Mouse (Mus musculus): ENCODE measurements around the gene Lgals4. TPM values are rescaled to one million over a fixed set of nuclear protein-coding genes. Genes with fewer than 3 reads are reported as not detected.
"Not testable (repeated sequence)": the region's sequence is repeated elsewhere in the genome, so short reads cannot be mapped to it uniquely, and the experiment has no call there.

The Lgals4 gene
- polyA plus RNA-seq, 1 experiment from 2014 or later, result 737 TPM

GRCm38 (mm10) chr7:28881199-28881598 is 47.5 kb downstream of the Lgals4 start, which contains the start of gene Capn12:
Gene Capn12 (plus strand): TSS chr7:28881422.
- Histone ChIP-seq H3K4me2 (ENCODE audit: low read length) (no peak within 1 kb of the TSS), H3K36me3 (ENCODE audit: control insufficient read depth, insufficient read depth, low read length) (no peaks in the 10 kb centered on the region)

GRCm38 (mm10) chr7:28883039-28883438 is 49.4 kb downstream of the Lgals4 start:
- Histone ChIP-seq H3K4me3 (ENCODE audit: low read depth, low read length) (no peak overlapping the region), H3K9ac (ENCODE audit: low read length) (no peak overlapping the region), H3K27ac (ENCODE audit: low read depth) (no peak overlapping the region), H3K9me3 (ENCODE audit: control insufficient read depth, low read length) (no peaks in the 10 kb centered on the region), H3K4me1 (replicated peaks; ENCODE audit: control insufficient read depth, insufficient read depth, low read length) (no peaks in the 10 kb centered on the region), H3K27me3 (replicated peaks; ENCODE audit: control insufficient read depth, insufficient read depth, low read length) (peaks cover 8% of the 10 kb centered on the region), H3K36me3 (ENCODE audit: control insufficient read depth, insufficient read depth, low read length) (no peaks in the 10 kb centered on the region), H3K4me2 (ENCODE audit: low read length) (no peak overlapping the region)
- WGBS, result 77% methylated on average over 11 of the region's 11 CpGs
- DNase-seq (ENCODE audit: low spot score), result no peak
- no peak for ATAC-seq (replicated peaks; ENCODE audit: low FRiP score, low TSS enrichment, low read depth)

More at GRCm38 (mm10) chr7:28881199-28881598, 47.5 kb downstream of the Lgals4 start, which contains the start of gene Capn12:
- Histone ChIP-seq H3K27ac (ENCODE audit: low read depth) (no peak within 1 kb of the TSS), H3K27me3 (replicated peaks; ENCODE audit: control insufficient read depth, insufficient read depth, low read length) (no peaks in the 10 kb centered on the region), H3K9me3 (ENCODE audit: control insufficient read depth, low read length) (no peaks in the 10 kb centered on the region), H3K4me3 (ENCODE audit: low read depth, low read length) (no peak within 1 kb of the TSS), H3K9ac (ENCODE audit: low read length) (no peak within 1 kb of the TSS), H3K4me1 (replicated peaks; ENCODE audit: control insufficient read depth, insufficient read depth, low read length) (no peaks in the 10 kb centered on the region)
- 39% methylated on average over 13 of the region's 13 CpGs for WGBS
- no peak for DNase-seq (ENCODE audit: low spot score)
- 0 out of 2 replicates have a peak, but pooled peaks have one; percentile 17 for ATAC-seq (replicated peaks; ENCODE audit: low FRiP score, low TSS enrichment, low read depth)

- WGBS, result 85% methylated on average over 3 of the region's 4 CpGs
- not testable (repeated sequence) for H3K27ac ChIP-seq (ENCODE audit: low read depth); H3K4me1 ChIP-seq (replicated peaks; ENCODE audit: control insufficient read depth, insufficient read depth, low read length); H3K9ac ChIP-seq (ENCODE audit: low read length); H3K36me3 ChIP-seq (ENCODE audit: control insufficient read depth, insufficient read depth, low read length); H3K4me3 ChIP-seq (ENCODE audit: low read depth, low read length); H3K4me2 ChIP-seq (ENCODE audit: low read length); ATAC-seq (replicated peaks; ENCODE audit: low FRiP score, low TSS enrichment, low read depth); DNase-seq (ENCODE audit: low spot score); H3K9me3 ChIP-seq (ENCODE audit: control insufficient read depth, low read length)
- peaks cover 14% of the 10 kb centered on the region for H3K27me3 ChIP-seq (replicated peaks; ENCODE audit: control insufficient read depth, insufficient read depth, low read length)
Measured at GRCm38 (mm10) chr7:28883704-28884103, 50.0 kb downstream of the Lgals4 start.

GRCm38 (mm10) chr7:28886486-28886885 is 52.8 kb downstream of the Lgals4 start:
- DNase-seq (ENCODE audit: low spot score) (no peak), ATAC-seq (replicated peaks; ENCODE audit: low FRiP score, low TSS enrichment, low read depth) (no peak)
- Histone ChIP-seq H3K27me3 (replicated peaks; ENCODE audit: control insufficient read depth, insufficient read depth, low read length) (peaks cover 30% of the 10 kb centered on the region), H3K4me1 (replicated peaks; ENCODE audit: control insufficient read depth, insufficient read depth, low read length) (peaks cover 4% of the 10 kb centered on the region; the same call in 1 of the 2 replicates), H3K27ac (ENCODE audit: low read depth) (no peak overlapping the region), H3K9ac (ENCODE audit: low read length) (no peak overlapping the region), H3K4me3 (ENCODE audit: low read depth, low read length) (no peak overlapping the region), H3K4me2 (ENCODE audit: low read length) (no peak overlapping the region), H3K9me3 (ENCODE audit: control insufficient read depth, low read length) (no peaks in the 10 kb centered on the region), H3K36me3 (ENCODE audit: control insufficient read depth, insufficient read depth, low read length) (peaks cover 6% of the 10 kb centered on the region; the same call in 1 of the 2 replicates)
- WGBS, result 26% methylated on average over 14 of the region's 14 CpGs

GRCm38 (mm10) chr7:28888701-28889161 is 55.1 kb downstream of the Lgals4 start:
- no peak overlapping the region for H3K27ac ChIP-seq (ENCODE audit: low read depth)
- H3K27me3 ChIP-seq (replicated peaks; ENCODE audit: control insufficient read depth, insufficient read depth, low read length), result peaks cover 30% of the 10 kb centered on the region
- peak; percentile 64 for DNase-seq (ENCODE audit: low spot score)
- 4% methylated on average over 26 of the region's 27 CpGs for WGBS
- H3K9me3 ChIP-seq (ENCODE audit: control insufficient read depth, low read length), result no peaks in the 10 kb centered on the region
- H3K4me2 ChIP-seq (ENCODE audit: low read length), result peak overlapping the region; percentile 45
- peak overlapping the region; percentile 25 for H3K4me3 ChIP-seq (ENCODE audit: low read depth, low read length)
- peaks cover 4% of the 10 kb centered on the region; the same call in 1 of the 2 replicates for H3K4me1 ChIP-seq (replicated peaks; ENCODE audit: control insufficient read depth, insufficient read depth, low read length)
- peak; percentile 17; the same call in 1 of the 2 replicates for ATAC-seq (replicated peaks; ENCODE audit: low FRiP score, low TSS enrichment, low read depth)
- no peak overlapping the region; the same call in 1 of the 2 replicates for H3K9ac ChIP-seq (ENCODE audit: low read length)
- H3K36me3 ChIP-seq (ENCODE audit: control insufficient read depth, insufficient read depth, low read length), result peaks cover 28% of the 10 kb centered on the region

Other genes starting within 250 kb of the Lgals4 start
- gene Samd4b, start 235.7 kb upstream of the Lgals4 start, polyA plus RNA-seq (2014; fragmentation: Nextera tagmentation; extraction: Ambion mirVana), result 26.7 and 27.7 TPM in 2 replicates
- gene Pak4, start 235.7 kb upstream of the Lgals4 start, polyA plus RNA-seq (2014; fragmentation: Nextera tagmentation; extraction: Ambion mirVana), result 50.2 and 50.8 TPM in 2 replicates
- gene Acp7, start 202.5 kb upstream of the Lgals4 start, polyA plus RNA-seq (2014; fragmentation: Nextera tagmentation; extraction: Ambion mirVana), result not detected in 2 replicates
- 2.8 and 3.8 TPM in 2 replicates for gene Fbxo27, start 141.0 kb upstream of the Lgals4 start, polyA plus RNA-seq (2014; fragmentation: Nextera tagmentation; extraction: Ambion mirVana)
- gene Fbxo17, start 117.0 kb upstream of the Lgals4 start, polyA plus RNA-seq (2014; fragmentation: Nextera tagmentation; extraction: Ambion mirVana), result 6.2 and 7.6 TPM in 2 replicates
- gene Mrps12, start 92.0 kb upstream of the Lgals4 start, polyA plus RNA-seq (2014; fragmentation: Nextera tagmentation; extraction: Ambion mirVana), result 152 and 157 TPM in 2 replicates
- gene Sars2, start 91.9 kb upstream of the Lgals4 start, polyA plus RNA-seq (2014; fragmentation: Nextera tagmentation; extraction: Ambion mirVana), result 27.1 and 30.2 TPM in 2 replicates
- gene Ccer2, start 77.7 kb upstream of the Lgals4 start, polyA plus RNA-seq (2014; fragmentation: Nextera tagmentation; extraction: Ambion mirVana), result not detected in 2 replicates
- 56.8 and 60.1 TPM in 2 replicates for gene Sirt2, start 67.1 kb upstream of the Lgals4 start, polyA plus RNA-seq (2014; fragmentation: Nextera tagmentation; extraction: Ambion mirVana)
- 38.7 and 41.8 TPM in 2 replicates for gene Nfkbib, start 66.3 kb upstream of the Lgals4 start, polyA plus RNA-seq (2014; fragmentation: Nextera tagmentation; extraction: Ambion mirVana)
- gene Rinl, start 44.9 kb upstream of the Lgals4 start, polyA plus RNA-seq (2014; fragmentation: Nextera tagmentation; extraction: Ambion mirVana), result 3.5 and 4.3 TPM in 2 replicates
- gene Hnrnpl, start 25.3 kb upstream of the Lgals4 start, polyA plus RNA-seq (2014; fragmentation: Nextera tagmentation; extraction: Ambion mirVana), result 232 and 241 TPM in 2 replicates
- gene Ech1, start 8.6 kb upstream of the Lgals4 start, polyA plus RNA-seq (2014; fragmentation: Nextera tagmentation; extraction: Ambion mirVana), result 188 and 194 TPM in 2 replicates
- gene Lgals7, start 30.0 kb downstream of the Lgals4 start, polyA plus RNA-seq (2014; fragmentation: Nextera tagmentation; extraction: Ambion mirVana), result 0.42 and 0.58 TPM in 2 replicates
- gene Capn12, start 47.6 kb downstream of the Lgals4 start, polyA plus RNA-seq (2014; fragmentation: Nextera tagmentation; extraction: Ambion mirVana), result 0.23 and 0.44 TPM in 2 replicates
- 298 and 300 TPM in 2 replicates for gene Actn4, start 128.5 kb downstream of the Lgals4 start, polyA plus RNA-seq (2014; fragmentation: Nextera tagmentation; extraction: Ambion mirVana)
- gene Eif3k, start 148.0 kb downstream of the Lgals4 start, polyA plus RNA-seq (2014; fragmentation: Nextera tagmentation; extraction: Ambion mirVana), result 444 and 452 TPM in 2 replicates
- gene Map4k1, start 148.2 kb downstream of the Lgals4 start, polyA plus RNA-seq (2014; fragmentation: Nextera tagmentation; extraction: Ambion mirVana), result 10.0 and 11.6 TPM in 2 replicates

Data from intestine, embryonic 14.5 days (tissue).